Mouse (Mus musculus) forebrain, postnatal 0 days (tissue): ENCODE measurements at regions not wholly inside any gene's neighbourhood (a gene's known extent, or its start where the extent isn't known, plus 50 kb on each side); places are given as distances from the start of the nearest gene placed in this dataset.

ENCODE experiments used
- ATAC-seq: fragments of 200-750 bp; cut with Nextera tagmentation; 2 replicates; pipeline ENCODE4 v1.8.0; 2017; ENCODE audit warnings: mild to moderate bottlenecking, moderate library complexity
- DNase-seq: peaks from one replicate; pipeline ENCODE4 v3.0.0-alpha.2; 2015
- H3K27ac ChIP-seq: fragments of 300-500 bp; sonication (generic); 2 replicates; pipeline ENCODE4 v1.5.1; 2014; ENCODE audit warnings: low read depth, mild to moderate bottlenecking, antibody characterized with exemption, low read length, moderate library complexity, mixed read lengths
- H3K27me3 ChIP-seq: fragments of 300-500 bp; sonication (generic); 2 replicates; pipeline ENCODE4 v1.6.1; 2014; ENCODE audit warnings: mild to moderate bottlenecking, low read length, mixed read lengths; ENCODE audit not compliant: insufficient read depth
- H3K36me3 ChIP-seq: fragments of 300-500 bp; sonication (generic); 2 replicates; pipeline ENCODE4 v1.6.1; 2014; ENCODE audit warnings: mild to moderate bottlenecking, moderate library complexity; ENCODE audit not compliant: insufficient read depth
- H3K4me1 ChIP-seq: fragments of 300-500 bp; sonication (generic); 2 replicates; pipeline ENCODE4 v1.6.1; 2014; ENCODE audit warnings: antibody characterized with exemption; ENCODE audit not compliant: insufficient read depth
- H3K4me2 ChIP-seq: fragments of 300-500 bp; sonication (generic); 2 replicates; pipeline ENCODE4 v1.6.1; 2014; ENCODE audit warnings: low read depth, mild to moderate bottlenecking, moderate library complexity
- H3K4me3 ChIP-seq: fragments of 300-500 bp; sonication (generic); 2 replicates; pipeline ENCODE4 v1.5.1; 2014; ENCODE audit warnings: low read depth, low read length, mixed read lengths
- H3K9ac ChIP-seq: fragments of 300-500 bp; sonication (generic); 2 replicates; pipeline ENCODE4 v1.6.1; 2014; ENCODE audit warnings: mild to moderate bottlenecking
- H3K9me3 ChIP-seq: fragments of 300-500 bp; sonication (generic); 2 replicates; pipeline ENCODE4 v1.6.1; 2016; ENCODE audit warnings: low read length
- CTCF ChIP-seq: sonication (generic); IDR thresholded peaks from 2 replicates; pipeline ENCODE4 v1.5.1; 2016; ENCODE audit warnings: antibody characterized with exemption, control low read depth, low read depth
- WGBS: fragments of 180-500 bp; shearing (Covaris S2); extraction: QIAGEN DNeasy Blood & Tissue Kit; methylation state at CpG from one replicate; pipeline ENCODE4 v1.1.7; 2014; 5-methylcytosine and 5-hydroxymethylcytosine counted together

DNA sequence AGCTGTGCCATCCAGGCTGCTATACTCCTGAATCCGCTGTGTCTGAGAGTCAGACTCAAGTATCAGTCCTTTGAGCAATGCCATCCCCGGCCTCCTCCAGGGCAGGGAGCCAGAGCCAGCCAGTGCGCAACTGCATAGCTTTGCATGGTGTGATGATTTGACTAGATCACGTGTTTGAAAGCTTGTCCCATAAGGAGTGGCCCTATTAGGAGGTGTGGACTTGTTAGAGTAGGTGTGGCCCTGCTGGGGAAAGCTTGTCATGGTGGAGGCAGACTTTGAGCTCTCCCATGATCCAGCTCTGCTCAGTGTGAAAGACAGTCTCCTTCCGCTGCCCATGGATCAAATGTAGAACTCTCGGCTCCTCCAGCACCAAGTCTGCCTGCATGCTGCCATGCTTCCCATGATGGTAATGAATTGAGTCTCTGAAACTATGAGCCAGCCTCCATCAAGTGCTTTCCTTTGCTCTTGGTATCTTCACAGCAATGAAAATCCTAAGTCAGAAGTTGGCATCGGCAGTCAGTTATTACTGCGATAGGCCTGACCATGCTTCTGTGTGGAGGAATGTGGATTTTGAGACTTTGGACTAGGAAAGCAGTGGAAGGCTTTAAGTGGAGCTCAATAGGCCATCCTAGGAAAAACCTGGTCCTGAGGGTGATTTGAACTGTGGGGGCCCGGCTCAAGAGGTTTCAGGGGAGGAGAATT lies 87.2 kb upstream of the Slc22a12 start:
- no peak for TF ChIP-seq CTCF
- H3K9me3 ChIP-seq, result no peaks in the 10 kb centered on the region
- DNase-seq (no peak), ATAC-seq (no peak)
- no peaks in the 10 kb centered on the region for H3K36me3 ChIP-seq
- H3K4me2 ChIP-seq, result no peak overlapping the region
- H3K4me1 ChIP-seq, result 0 out of 2 replicates have a peak, but pooled peaks cover 3% of the 10 kb centered on the region
- H3K27me3 ChIP-seq, result no peaks in the 10 kb centered on the region
- H3K4me3 ChIP-seq, result no peak overlapping the region
- H3K27ac ChIP-seq, result no peak overlapping the region
- 87% methylated on average over 9 of the region's 9 CpGs for WGBS
- no peak overlapping the region for H3K9ac ChIP-seq

DNA sequence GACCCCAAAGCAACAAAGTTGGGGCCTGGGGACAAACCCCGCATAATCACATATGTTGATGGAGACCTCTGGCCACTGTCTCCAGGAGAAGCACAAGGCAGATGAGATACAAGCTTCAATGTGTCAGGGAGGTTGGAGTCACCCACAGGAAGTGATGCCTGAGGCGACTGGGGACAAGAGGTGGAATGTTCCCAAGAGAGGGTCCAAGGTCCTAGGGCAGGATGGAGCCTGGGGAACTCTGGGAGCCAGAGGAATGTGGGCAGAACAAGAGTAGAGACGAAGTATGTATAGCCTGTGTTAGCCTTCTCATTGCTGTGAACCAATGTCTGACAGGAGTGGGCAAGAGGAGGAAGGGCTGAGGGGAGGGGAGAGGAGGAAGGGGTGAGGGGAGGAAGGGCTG lies 82.7 kb upstream of the Slc22a12 start:
- H3K4me3 ChIP-seq, result no peak overlapping the region
- ATAC-seq, result no peak

DNA sequence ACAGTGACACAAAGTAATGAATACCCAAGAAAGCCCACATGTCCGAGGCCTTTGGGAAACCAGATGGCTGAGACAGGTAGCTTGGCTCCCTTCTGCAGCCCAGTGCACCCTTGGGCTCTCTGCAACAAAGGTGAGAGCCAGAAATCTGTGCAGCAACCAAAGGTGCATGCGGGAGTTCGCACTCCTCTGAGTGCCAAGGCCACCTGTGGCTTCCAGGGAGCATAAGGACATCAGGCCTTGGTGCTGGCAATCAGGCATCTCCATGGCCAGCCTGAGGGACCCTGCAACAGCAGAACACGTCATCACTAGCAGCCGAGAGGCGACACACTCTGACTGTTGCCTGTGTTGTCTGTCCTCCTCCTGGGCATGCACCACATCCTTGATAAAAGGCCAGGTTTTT lies 78.2 kb upstream of the Slc22a12 start:
- H3K9ac ChIP-seq, result no peak overlapping the region
- H3K4me3 ChIP-seq, result no peak overlapping the region
- H3K4me1 ChIP-seq, result no peaks in the 10 kb centered on the region
- DNase-seq, result no peak
- H3K27me3 ChIP-seq, result no peaks in the 10 kb centered on the region
- H3K36me3 ChIP-seq, result no peaks in the 10 kb centered on the region
- no peaks in the 10 kb centered on the region for H3K9me3 ChIP-seq
- ATAC-seq, result no peak
- H3K4me2 ChIP-seq, result no peak overlapping the region
- no peak overlapping the region for H3K27ac ChIP-seq
- no peak for TF ChIP-seq CTCF
- 87% methylated on average over 6 of the region's 6 CpGs for WGBS

More for the DNA sequence above, 82.7 kb upstream of the Slc22a12 start:
- H3K4me1 ChIP-seq, result no peaks in the 10 kb centered on the region
- no peaks in the 10 kb centered on the region for H3K9me3 ChIP-seq
- 75% methylated on average over 3 of the region's 3 CpGs for whole genome bisulfite sequencing
- no peaks in the 10 kb centered on the region for H3K27me3 ChIP-seq
- H3K27ac ChIP-seq, result no peak overlapping the region
- no peaks in the 10 kb centered on the region for H3K36me3 ChIP-seq
- no peak overlapping the region for H3K9ac ChIP-seq
- no peak overlapping the region for H3K4me2 ChIP-seq
- no peak for DNase-seq
- TF ChIP-seq CTCF, result no peak

DNA sequence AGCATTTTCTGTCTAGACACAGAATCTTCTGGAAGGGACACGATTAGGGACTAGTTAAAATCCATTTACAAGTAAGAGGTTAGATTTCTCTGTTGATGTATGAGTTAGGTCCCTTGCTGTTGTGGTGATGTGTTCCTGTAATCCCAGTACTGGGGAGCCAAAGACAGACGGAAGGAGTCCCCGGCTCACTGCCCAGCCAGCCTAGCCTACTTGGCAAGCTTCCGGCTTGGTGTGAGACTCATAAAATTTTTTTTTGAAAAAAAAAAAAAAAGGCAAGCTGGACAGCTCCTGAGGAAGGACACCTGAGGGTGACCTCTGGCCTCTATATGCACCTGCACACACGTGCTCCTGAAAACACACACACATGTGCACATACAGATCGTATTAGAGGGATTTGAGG lies 76.7 kb upstream of the Slc22a12 start:
- Histone ChIP-seq H3K27ac (no peak overlapping the region), H3K9ac (no peak overlapping the region), H3K27me3 (no peaks in the 10 kb centered on the region), H3K4me1 (no peaks in the 10 kb centered on the region), H3K9me3 (no peaks in the 10 kb centered on the region), H3K4me3 (no peak overlapping the region), H3K36me3 (no peaks in the 10 kb centered on the region), H3K4me2 (no peak overlapping the region)
- no peak for TF ChIP-seq CTCF
- no peak for DNase-seq
- no peak for ATAC-seq
- 84% methylated on average over 6 of the region's 6 CpGs for WGBS

DNA sequence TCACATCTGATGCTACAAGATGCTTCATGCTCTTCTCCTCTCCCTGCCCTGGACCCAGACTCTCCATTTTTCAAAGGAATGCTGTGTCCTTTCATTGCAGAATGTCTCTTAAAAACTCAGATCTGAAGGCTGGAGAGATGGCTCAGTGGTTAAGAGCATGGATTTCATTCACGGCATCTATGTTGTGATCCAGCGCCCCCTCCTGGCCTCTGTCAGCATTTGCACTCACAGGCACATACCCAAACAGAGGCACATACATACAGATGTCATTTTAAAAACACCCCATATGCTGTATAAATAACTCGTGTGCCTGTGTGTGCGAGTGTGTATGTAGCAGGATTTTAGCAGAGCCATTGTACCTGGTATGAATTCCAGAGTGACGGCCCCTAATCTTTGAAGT lies 73.8 kb upstream of the Slc22a12 start:
- Histone ChIP-seq H3K4me1 (no peaks in the 10 kb centered on the region), H3K27ac (no peak overlapping the region), H3K9me3 (no peaks in the 10 kb centered on the region), H3K36me3 (no peaks in the 10 kb centered on the region), H3K4me3 (no peak overlapping the region), H3K9ac (no peak overlapping the region), H3K4me2 (no peak overlapping the region), H3K27me3 (no peaks in the 10 kb centered on the region)
- no peak for ATAC-seq
- peak; percentile 18; the same call in 1 of the 2 replicates for TF ChIP-seq CTCF
- 79% methylated on average over 5 of the region's 5 CpGs for whole genome bisulfite sequencing
- no peak for DNase-seq

DNA sequence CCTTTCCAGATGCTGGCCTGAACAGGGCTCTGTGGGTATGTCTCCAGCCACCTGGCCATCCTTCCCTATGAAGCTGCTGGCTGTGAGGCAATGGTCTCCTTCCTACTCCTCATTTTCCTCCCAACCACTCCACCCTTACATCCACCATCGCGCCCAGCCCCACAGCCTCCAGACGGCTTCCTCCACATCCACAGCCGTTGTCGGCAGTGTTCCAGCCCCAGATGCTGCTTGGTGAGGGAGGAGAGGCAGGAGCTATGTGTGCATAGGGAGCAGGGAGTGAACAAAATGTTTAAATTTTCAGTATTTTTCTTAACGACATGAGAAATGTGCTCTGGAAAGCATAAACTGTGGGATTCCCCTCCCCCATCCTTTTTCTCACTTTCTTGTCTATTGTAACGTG lies 69.6 kb upstream of the Slc22a12 start:
- no peak for DNase-seq
- ATAC-seq, result no peak
- 74% methylated on average over 7 of the region's 7 CpGs for WGBS
- Histone ChIP-seq H3K36me3 (no peaks in the 10 kb centered on the region), H3K4me1 (peaks cover 4% of the 10 kb centered on the region; the same call in 1 of the 2 replicates), H3K4me2 (no peak overlapping the region), H3K27ac (no peak overlapping the region), H3K9me3 (no peaks in the 10 kb centered on the region), H3K4me3 (no peak overlapping the region), H3K9ac (no peak overlapping the region), H3K27me3 (no peaks in the 10 kb centered on the region)
- no peak for TF ChIP-seq CTCF

DNA sequence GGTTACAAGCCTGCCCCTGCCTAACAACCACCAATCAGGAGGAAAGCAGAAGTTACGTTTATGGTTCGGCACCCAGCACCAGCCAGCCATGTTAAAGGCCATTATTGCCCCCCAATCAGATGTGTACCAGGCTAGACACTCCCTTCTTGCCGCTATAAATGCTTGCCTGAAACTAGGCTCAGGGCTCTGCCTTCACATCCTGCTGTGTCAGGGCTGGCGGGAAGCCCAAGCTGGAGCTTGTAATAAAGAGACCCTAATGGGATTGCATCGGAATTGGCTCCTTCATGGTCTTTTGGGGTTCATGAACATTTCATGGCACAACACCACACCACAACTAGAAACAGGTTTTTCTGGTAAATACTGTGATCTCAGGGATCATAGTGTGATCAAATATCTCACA lies 69.1 kb upstream of the Slc22a12 start:
- no peaks in the 10 kb centered on the region for H3K36me3 ChIP-seq
- no peak overlapping the region for H3K27ac ChIP-seq
- TF ChIP-seq CTCF, result no peak
- H3K9me3 ChIP-seq, result no peaks in the 10 kb centered on the region
- no peak for ATAC-seq
- no peak overlapping the region for H3K4me3 ChIP-seq
- H3K4me1 ChIP-seq, result peaks cover 4% of the 10 kb centered on the region; the same call in 1 of the 2 replicates
- no peak overlapping the region for H3K4me2 ChIP-seq
- no peak for DNase-seq
- H3K9ac ChIP-seq, result no peak overlapping the region
- no peaks in the 10 kb centered on the region for H3K27me3 ChIP-seq
- 74% methylated on average over 5 of the region's 5 CpGs for WGBS
